Mouse (Mus musculus): ENCODE results near the gene Abhd6. TPM values are rescaled to one million over a fixed set of nuclear protein-coding genes. Genes with fewer than 3 reads are reported as not detected.
"Not testable (repeated sequence)": the region's sequence is repeated elsewhere in the genome, so short reads cannot be mapped to it uniquely, and the experiment has no call there.

Abhd6 gene
- polyA plus RNA-seq, 1 experiment from 2014 or later: 8.1 TPM

DNA sequence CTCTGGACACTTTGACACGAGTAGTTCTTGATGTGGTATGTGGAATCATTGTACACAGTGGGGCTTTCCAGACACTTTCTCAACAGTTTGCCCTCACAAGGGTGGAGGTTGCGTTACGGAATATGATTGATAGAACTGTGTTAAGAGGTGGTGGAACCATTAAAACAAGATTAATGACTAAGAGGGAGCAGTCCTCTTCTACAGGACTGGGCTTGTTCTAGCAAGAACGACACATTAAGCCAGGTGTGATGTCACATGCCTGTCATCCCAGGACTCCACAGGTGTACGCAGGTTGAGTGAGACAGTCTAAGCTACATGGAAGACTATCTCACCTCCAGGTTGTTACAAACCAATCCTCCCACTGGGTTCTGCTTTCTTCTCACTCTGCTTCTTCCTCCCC lies 3.3 kb upstream of the Abhd6 start:
- no peak overlapping the region for H3K9ac ChIP-seq
- no peak overlapping the region for H3K4me2 ChIP-seq
- no peaks in the 10 kb centered on the region for H3K36me3 ChIP-seq (replicated peaks)
- peaks cover 10% of the 10 kb centered on the region for H3K4me1 ChIP-seq (replicated peaks)
- no peak for ATAC-seq (ENCODE audit: insufficient read depth)
- no peak overlapping the region for H3K27ac ChIP-seq (replicated peaks)
- WGBS (ENCODE audit: insufficient replicate concordance): 66% methylated on average over 5 of the region's 5 CpGs
- H3K27me3 ChIP-seq: peaks cover 44% of the 10 kb centered on the region
- no peaks in the 10 kb centered on the region for H3K9me3 ChIP-seq (replicated peaks)
- no peak overlapping the region for H3K4me3 ChIP-seq (replicated peaks)

DNA sequence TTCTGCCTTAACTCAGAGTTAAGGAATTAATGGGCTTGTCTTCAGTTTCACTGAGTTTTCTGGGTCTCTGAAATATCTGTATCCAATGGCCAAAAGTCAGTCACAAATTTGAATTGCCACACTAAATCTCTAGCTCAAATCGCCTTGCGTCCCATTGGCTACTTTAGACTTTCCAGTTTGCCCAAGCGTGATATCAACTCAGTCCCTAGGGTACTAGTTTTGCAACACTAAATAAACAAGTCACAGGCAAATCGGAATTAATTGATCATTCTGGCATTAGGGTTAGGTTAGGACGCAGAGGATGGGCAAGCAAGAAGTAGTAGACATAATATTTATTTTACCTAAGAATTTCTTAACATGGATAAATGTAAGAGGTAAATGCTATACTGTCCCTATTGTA lies 2.5 kb upstream of the Abhd6 start:
- H3K36me3 ChIP-seq (replicated peaks): no peaks in the 10 kb centered on the region
- H3K9ac ChIP-seq: no peak overlapping the region
- no peak overlapping the region for H3K4me2 ChIP-seq
- H3K9me3 ChIP-seq (replicated peaks): no peaks in the 10 kb centered on the region
- H3K27me3 ChIP-seq: peaks cover 44% of the 10 kb centered on the region
- 58% methylated on average over 5 of the region's 5 CpGs for WGBS (ENCODE audit: insufficient replicate concordance)
- H3K4me3 ChIP-seq (replicated peaks): no peak overlapping the region
- no peak for ATAC-seq (ENCODE audit: insufficient read depth)
- H3K4me1 ChIP-seq (replicated peaks): peaks cover 10% of the 10 kb centered on the region
- H3K27ac ChIP-seq (replicated peaks): no peak overlapping the region

DNA sequence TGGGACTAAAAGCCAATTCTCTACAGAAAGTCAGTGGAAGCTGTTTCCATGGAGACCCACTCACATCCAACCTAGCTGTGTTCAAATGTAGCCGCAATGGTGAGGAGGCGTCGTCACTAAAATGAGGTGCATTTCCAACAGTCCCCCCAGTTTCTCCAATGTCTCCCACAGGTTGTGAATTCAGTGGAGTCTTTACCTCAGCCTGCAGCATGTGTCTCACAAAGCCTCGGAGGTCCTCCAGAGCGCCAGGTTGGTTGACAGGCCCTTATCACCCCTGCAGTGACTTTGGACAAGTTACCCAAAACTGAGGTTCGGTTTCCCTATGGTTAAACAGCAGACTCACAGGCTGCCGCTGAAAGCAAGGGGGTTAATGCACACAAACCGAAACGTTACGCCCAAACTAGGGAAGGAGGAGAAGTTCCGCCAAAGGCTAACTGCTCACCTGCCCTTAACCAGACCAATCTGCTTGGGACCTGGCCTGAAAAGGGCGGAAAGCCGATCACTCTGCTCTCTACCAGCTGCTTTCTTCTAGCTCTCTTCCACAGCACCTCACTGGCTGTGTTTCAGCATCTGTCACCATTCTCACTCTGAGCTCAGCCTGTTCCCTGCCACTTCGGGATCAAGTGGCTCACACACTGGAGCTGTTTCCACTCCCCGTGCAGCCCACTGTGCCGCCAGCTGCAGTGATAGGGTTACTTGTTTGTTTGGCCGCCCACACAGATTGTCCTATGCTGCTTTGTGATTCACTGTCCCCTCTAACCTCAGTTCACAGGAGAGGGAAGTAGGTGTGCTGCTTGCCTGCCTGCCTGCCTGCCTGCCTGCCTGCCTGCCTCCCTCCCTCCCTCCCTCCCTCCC lies 1.6 kb upstream of the Abhd6 start:
- Histone ChIP-seq H3K4me3 (replicated peaks) (no peak overlapping the region), H3K9me3 (replicated peaks) (no peaks in the 10 kb centered on the region), H3K4me2 (peak overlapping the region; percentile 13; the same call in 1 of the 2 replicates), H3K36me3 (replicated peaks) (no peaks in the 10 kb centered on the region), H3K9ac (no peak overlapping the region), H3K27ac (replicated peaks) (no peak overlapping the region), H3K4me1 (replicated peaks) (peaks cover 10% of the 10 kb centered on the region), H3K27me3 (peaks cover 44% of the 10 kb centered on the region)
- ATAC-seq (ENCODE audit: insufficient read depth): no peak
- WGBS (ENCODE audit: insufficient replicate concordance): 24% methylated on average over 17 of the region's 17 CpGs

DNA sequence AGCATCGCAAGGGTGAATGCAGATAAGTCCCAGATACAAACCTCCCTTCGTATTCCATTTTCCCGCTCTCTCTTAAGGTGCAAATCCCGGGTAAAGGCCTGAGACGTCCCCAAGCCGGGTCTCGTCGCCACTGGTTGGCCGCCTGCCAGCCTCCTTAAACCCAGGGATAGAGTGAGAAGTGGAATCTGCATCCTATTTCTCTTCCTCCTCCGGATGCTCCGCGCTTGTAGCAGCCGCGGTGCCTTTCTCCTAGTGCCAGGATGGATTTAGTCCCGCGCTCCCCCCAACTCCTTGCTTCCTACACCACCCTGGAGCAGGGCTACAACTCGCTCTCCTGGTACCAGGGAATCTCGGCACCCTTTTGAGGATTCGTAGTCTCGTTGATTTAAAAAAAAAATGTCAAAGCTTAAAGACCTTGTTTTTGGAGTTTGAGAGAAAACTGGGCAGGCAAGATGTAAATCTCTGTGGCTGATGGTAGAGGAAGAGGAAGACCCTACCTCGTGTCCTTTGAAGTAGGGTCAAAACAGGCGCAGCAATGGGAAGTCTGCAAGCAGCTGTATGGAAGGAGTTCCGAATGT lies 480 bp downstream of the Abhd6 start:
- Histone ChIP-seq H3K9me3 (replicated peaks) (no peaks in the 10 kb centered on the region), H3K36me3 (replicated peaks) (no peaks in the 10 kb centered on the region), H3K4me2 (peak overlapping the region; percentile 64), H3K27ac (replicated peaks) (no peak overlapping the region), H3K27me3 (peaks cover 44% of the 10 kb centered on the region), H3K9ac (peak overlapping the region; percentile 27; the same call in 1 of the 2 replicates), H3K4me1 (replicated peaks) (peaks cover 5% of the 10 kb centered on the region), H3K4me3 (replicated peaks) (peak overlapping the region; percentile 51)
- 0 out of 2 replicates have a peak, but pooled peaks have one; percentile 13 for ATAC-seq (ENCODE audit: insufficient read depth)
- 2% methylated on average over 23 of the region's 23 CpGs for WGBS (ENCODE audit: insufficient replicate concordance)

DNA sequence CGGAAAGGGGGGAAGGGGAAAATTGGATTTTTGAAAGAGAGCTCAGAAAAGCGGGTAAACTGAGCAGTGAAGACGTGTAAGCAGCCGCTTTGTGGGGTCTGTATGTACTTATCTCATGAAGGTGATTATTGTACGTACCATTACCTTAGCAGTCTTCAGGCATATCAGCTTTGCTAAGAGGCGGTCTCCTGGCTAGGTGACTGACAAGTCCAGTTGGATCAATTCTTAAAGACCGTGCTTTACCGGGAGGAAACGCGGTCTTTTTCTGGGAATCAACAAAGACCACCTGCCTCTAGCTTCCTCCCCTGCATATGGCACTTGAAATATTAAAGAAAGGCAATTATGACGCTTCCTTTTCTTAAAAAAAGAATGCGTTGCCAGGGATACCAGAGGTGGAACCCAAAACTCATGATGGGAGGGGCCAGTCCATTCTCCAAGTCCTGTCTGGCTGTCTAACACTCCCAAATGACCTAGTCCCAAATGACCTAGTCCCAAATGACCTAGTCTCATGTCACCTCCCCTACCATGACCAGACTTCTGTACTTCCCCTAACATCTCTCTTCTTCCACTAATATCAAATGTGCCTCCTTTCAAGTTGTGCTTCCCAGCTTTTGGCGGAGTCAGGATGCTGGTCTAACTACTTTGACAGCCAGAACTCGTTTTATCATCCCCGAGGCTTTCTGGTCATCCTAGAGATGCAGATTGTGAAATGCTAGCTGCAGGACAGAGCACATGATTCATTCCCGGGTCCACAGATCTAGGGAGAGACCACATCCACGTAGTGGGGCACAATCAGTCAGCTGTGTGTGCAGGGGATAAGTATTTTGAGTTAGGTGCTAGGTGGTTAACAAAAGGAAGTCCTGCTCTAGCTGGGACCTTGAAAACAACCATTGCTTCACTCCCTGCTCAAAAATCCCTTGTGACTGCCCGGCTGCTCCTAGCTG lies 1.3 kb downstream of the Abhd6 start:
- Histone ChIP-seq H3K27ac (replicated peaks) (no peak overlapping the region), H3K4me3 (replicated peaks) (peak overlapping the region; percentile 51), H3K27me3 (peaks cover 44% of the 10 kb centered on the region), H3K4me1 (replicated peaks) (peaks cover 5% of the 10 kb centered on the region), H3K9ac (no peak overlapping the region), H3K4me2 (peak overlapping the region; percentile 64), H3K9me3 (replicated peaks) (no peaks in the 10 kb centered on the region), H3K36me3 (replicated peaks) (no peaks in the 10 kb centered on the region)
- 31% methylated on average over 18 of the region's 18 CpGs for WGBS (ENCODE audit: insufficient replicate concordance)
- no peak for ATAC-seq (ENCODE audit: insufficient read depth)

DNA sequence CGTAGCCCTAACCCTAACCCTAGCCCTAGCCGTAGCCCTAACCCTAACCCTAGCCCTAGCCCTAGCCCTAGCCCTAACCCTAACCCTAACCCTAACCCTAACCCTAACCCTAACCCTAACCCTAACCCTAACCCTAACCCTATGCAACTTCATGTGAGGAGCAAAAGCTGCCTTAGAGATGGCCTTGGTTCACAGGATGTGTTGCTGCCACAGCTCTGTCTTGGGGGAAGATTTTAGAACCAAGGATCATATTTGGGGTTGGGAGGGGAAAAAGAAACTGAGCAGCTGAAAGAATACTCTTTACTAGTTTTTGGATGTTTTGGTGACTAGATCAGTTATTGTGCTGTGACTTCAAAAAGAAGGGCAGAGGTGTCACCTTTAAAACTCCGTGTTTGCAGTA lies 3.4 kb downstream of the Abhd6 start:
- 51% methylated on average over 3 of the region's 3 CpGs for WGBS (ENCODE audit: insufficient replicate concordance)
- not testable (repeated sequence) for H3K9me3 ChIP-seq (replicated peaks); H3K36me3 ChIP-seq (replicated peaks); ATAC-seq (ENCODE audit: insufficient read depth); H3K9ac ChIP-seq; H3K27ac ChIP-seq (replicated peaks); H3K4me3 ChIP-seq (replicated peaks); H3K4me2 ChIP-seq; H3K4me1 ChIP-seq (replicated peaks)
- H3K27me3 ChIP-seq: peaks cover 32% of the 10 kb centered on the region

DNA sequence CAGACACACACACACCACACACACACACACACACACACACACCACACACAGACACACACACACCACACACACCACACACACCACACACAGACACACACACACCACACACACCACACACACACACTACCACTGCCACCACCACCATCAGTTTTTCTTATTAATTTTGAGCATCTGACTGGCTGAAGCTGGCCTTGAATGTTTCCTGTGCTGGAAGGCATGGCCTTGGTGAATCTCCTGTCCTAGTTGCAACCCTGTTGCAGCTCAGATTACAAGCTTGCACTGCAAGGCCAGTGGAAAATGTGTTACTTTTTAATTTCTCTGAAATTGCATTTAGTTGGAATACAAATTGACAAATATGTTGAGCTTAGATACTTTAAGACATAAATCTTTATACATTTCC lies 4.4 kb downstream of the Abhd6 start:
- Histone ChIP-seq H3K9ac (no peak overlapping the region), H3K27me3 (peaks cover 23% of the 10 kb centered on the region), H3K36me3 (replicated peaks) (no peaks in the 10 kb centered on the region), H3K27ac (replicated peaks) (no peak overlapping the region), H3K4me2 (no peak overlapping the region), H3K4me1 (replicated peaks) (peaks cover 5% of the 10 kb centered on the region), H3K9me3 (replicated peaks) (no peaks in the 10 kb centered on the region), H3K4me3 (replicated peaks) (no peak overlapping the region)
- ATAC-seq (ENCODE audit: insufficient read depth): no peak

DNA sequence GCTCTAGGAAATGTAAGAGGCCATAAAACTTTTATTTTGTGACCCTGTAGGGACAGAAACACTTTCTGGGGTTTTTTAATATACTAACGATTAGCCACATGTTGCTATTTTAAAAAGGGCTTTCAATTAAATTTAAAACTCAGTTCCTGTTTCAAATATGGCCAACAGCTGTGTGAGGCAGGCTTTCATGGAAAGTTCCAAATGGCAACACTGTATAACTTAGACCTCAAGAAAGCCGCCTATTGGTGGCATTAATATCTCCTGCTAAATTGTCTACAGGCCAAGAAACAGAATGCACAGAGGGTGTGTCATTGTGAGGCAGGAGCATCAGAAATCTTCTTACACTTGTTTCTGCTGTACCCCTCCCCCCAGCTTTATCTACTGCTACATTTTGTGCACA lies 4.8 kb downstream of the Abhd6 start:
- peaks cover 19% of the 10 kb centered on the region for H3K27me3 ChIP-seq
- H3K36me3 ChIP-seq (replicated peaks): no peaks in the 10 kb centered on the region
- H3K4me3 ChIP-seq (replicated peaks): no peak overlapping the region
- no peaks in the 10 kb centered on the region for H3K9me3 ChIP-seq (replicated peaks)
- H3K9ac ChIP-seq: no peak overlapping the region
- peaks cover 5% of the 10 kb centered on the region for H3K4me1 ChIP-seq (replicated peaks)
- no peak overlapping the region for H3K4me2 ChIP-seq
- H3K27ac ChIP-seq (replicated peaks): no peak overlapping the region
- WGBS (ENCODE audit: insufficient replicate concordance): 54% methylated on average over 2 of the region's 2 CpGs
- no peak for ATAC-seq (ENCODE audit: insufficient read depth)

DNA sequence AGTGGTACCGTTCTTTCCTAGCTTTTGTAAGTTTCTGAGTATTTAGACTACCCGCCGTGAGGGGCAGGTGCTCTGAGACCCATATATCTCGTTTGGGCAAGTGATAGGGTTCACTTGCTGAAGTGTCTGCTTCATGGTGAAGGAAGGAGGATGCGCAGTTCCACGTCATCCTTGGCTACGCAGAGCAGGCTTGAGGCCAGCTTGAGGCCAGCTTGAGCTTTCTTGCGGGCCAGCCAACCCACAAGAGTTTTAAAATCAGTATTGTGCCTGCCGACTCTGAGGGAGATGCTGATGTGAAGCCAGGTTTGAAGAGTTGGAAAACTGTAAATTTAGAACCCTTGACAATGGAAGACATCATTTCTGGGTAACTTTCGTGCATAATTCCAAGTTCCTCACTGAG lies 5.2 kb downstream of the Abhd6 start:
- Histone ChIP-seq H3K27me3 (peaks cover 15% of the 10 kb centered on the region), H3K9ac (no peak overlapping the region), H3K4me2 (no peak overlapping the region), H3K27ac (replicated peaks) (no peak overlapping the region), H3K4me3 (replicated peaks) (no peak overlapping the region), H3K9me3 (replicated peaks) (no peaks in the 10 kb centered on the region), H3K4me1 (replicated peaks) (peaks cover 8% of the 10 kb centered on the region), H3K36me3 (replicated peaks) (no peaks in the 10 kb centered on the region)
- no peak for ATAC-seq (ENCODE audit: insufficient read depth)
- 62% methylated on average over 10 of the region's 10 CpGs for WGBS (ENCODE audit: insufficient replicate concordance)

DNA sequence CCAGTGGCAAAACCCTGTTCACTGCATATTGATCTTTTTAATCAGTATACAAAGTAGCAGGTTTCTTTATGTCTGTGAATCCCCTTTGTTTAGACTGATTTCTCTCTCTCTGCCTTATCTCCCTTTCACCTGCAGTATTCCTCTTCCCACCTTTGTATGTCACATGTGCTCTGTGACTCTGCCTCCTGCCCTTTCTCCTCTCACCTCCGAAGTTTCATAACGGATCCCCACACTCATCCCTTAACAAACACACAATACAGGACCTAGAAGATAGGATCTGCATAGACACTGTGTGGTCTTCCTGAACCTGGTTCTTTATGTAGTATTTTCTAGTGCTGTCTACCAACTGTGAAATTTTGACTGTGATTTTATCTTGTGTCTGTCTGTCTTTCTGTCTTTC lies 8.6 kb downstream of the Abhd6 start:
- no peak overlapping the region for H3K9ac ChIP-seq
- 48% methylated on average over 2 of the region's 2 CpGs for WGBS (ENCODE audit: insufficient replicate concordance)

DNA sequence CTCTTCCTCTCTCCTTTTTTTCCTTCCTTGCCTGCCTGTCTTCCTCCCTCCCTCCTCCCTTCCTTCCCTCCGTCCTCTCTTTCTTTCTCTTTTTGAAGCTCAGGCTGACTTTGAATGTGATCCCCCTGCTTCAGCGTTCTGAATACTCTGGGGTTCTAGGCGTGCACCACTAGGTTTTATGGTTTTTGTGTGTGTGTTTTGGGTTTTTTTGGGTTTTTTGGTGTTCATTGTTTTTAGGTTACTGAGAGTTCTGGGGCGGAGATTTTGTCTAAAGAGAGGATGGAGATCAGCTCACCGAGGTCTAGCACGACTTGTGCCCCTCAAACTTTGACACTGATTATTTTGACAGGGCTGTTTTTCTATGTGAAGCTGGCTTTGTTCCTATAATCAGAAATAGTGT lies 9.2 kb downstream of the Abhd6 start:
- Histone ChIP-seq H3K9me3 (replicated peaks) (no peaks in the 10 kb centered on the region), H3K4me3 (replicated peaks) (no peak overlapping the region), H3K4me2 (no peak overlapping the region), H3K36me3 (replicated peaks) (no peaks in the 10 kb centered on the region), H3K4me1 (replicated peaks) (peaks cover 19% of the 10 kb centered on the region), H3K9ac (no peak overlapping the region), H3K27me3 (no peaks in the 10 kb centered on the region), H3K27ac (replicated peaks) (no peak overlapping the region)
- ATAC-seq (ENCODE audit: insufficient read depth): no peak
- 61% methylated on average over 6 of the region's 6 CpGs for WGBS (ENCODE audit: insufficient replicate concordance)

More for the DNA sequence above, 8.6 kb downstream of the Abhd6 start:
- no peaks in the 10 kb centered on the region for H3K36me3 ChIP-seq (replicated peaks)
- H3K4me1 ChIP-seq (replicated peaks): peaks cover 12% of the 10 kb centered on the region
- H3K9me3 ChIP-seq (replicated peaks): no peaks in the 10 kb centered on the region
- no peak overlapping the region for H3K4me3 ChIP-seq (replicated peaks)
- no peaks in the 10 kb centered on the region for H3K27me3 ChIP-seq
- no peak overlapping the region for H3K27ac ChIP-seq (replicated peaks)
- ATAC-seq (ENCODE audit: insufficient read depth): no peak
- no peak overlapping the region for H3K4me2 ChIP-seq
